Mouse (Mus musculus): Measurements from ENCODE around the gene Pxk.
"Not testable (repeated sequence)": the region's sequence is repeated elsewhere in the genome, so short reads cannot be mapped to it uniquely, and the experiment has no call there.

The Pxk gene

DNA sequence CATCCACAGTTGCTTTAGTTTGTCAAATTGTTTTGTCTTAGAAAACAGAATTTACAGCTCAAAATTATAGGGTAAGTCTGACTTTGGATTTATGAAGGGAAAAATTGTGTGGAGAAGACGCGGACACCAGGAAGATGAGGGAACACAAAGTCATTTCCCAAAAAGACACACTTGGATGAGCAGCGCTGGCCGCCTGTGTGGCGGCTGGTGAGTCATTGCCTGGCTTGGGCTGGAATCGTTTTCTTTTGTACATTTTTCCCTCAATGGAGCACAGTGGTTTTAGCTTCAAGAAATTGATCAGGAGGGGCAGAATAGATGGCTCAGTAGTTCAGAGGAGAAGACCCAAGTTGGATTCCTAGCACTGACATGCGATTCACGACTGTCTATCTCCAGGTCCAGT lies 3.9 kb downstream of the Pxk start:
- no peak for DNase-seq (ENCODE audit: low read depth, low spot score)

DNA sequence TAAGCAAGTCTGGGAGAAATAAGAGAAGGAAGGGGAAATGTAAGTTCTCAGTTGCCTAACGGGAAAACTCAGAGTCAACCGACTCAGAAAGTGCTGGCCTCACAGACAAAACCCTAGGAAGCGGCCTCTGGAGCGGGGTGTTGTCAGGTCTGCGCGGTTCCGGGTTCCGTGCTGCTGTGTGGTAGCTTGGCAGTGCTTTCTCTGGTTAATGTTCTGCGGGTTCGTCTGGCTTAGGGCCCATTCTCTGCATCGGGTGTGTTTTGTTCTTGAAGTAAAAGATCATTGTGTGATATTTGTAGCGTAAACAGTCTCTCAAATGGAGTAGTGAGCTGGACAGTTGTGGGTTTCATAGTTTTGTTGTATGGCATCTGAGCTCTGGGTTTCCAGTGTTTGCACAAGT lies 4.7 kb downstream of the Pxk start:
- DNase-seq (ENCODE audit: low read depth, low spot score), result no peak

DNA sequence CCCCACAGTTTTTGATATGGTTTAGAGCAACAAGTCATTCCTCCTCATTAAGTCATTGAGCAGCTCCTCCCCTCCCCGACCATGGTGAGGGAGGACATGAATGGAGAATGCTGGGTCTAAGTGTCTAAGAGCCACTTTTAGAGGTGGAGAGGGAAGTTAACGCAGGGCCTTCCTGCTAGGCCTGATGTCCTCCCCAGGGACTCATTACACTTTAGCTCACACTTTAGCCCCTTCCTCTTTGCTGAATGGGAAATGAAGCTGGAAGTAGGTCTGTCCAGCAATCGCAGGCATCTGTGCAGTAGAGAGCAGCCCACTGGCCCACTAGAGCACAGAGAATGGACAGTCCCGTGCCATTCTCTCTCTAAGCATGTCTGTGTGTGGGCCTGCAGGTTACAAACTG lies 10.0 kb downstream of the Pxk start:
- no peak for DNase-seq (ENCODE audit: low read depth, low spot score)

DNA sequence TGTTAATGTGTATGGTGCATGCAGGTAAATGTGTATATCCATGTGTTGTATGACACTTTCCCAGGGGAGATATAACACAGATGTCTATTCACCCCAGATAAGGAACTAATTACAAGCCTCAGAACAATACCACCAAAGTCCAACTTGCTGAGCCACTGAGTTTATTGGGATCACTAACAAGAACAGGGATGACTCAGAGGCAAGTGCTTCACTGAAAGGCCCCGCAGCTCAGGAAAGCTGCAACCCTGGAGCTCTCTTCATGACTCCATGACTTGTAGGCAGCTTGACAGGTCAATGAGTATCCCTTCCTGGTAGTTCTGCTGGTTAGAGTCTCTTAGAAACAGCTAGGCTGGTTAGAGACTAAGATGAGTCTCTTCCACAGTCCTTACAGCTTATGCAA lies 11.0 kb downstream of the Pxk start:
- DNase-seq (ENCODE audit: low read depth, low spot score), result no peak

DNA sequence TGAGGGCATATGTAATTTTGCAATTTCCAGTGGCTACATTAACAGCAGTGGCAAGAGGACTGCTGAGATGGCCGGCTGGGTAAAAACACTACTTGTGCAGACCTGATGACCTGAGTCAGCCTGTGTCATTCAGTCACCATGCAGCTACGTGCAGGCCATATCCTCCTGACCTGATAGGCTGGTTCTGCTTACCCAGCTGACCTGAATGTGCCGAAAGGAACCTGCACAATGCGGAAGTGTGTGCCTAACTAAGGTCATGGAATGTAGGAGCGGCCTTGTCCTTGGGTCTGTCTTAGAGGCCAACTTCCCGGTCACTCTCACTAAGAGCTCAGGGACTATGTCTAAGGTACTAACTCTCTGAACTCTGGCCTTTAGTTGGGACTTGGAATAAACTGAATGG lies 13.5 kb downstream of the Pxk start:
- DNase-seq (ENCODE audit: low read depth, low spot score), result no peak

DNA sequence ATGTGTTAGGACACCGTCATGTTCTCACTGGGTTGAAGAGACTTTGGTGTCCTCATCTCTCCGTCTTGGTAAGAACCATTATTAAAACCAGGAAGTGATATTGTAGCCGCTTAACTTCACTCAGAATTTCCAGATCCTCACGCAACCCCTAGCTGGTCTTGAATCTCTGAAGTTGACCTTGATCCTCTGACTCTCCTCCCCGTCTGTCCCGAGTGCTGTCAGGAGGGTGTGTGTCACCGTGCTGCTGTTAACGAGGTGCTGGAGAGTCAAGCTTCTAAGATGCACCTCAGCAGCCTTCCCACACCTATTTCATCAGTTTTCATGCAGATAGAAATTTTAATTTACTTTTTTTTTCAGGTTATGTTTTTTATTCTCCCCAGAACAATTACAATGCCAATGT lies 14.0 kb downstream of the Pxk start:
- no peak for DNase-seq (ENCODE audit: low read depth, low spot score)

DNA sequence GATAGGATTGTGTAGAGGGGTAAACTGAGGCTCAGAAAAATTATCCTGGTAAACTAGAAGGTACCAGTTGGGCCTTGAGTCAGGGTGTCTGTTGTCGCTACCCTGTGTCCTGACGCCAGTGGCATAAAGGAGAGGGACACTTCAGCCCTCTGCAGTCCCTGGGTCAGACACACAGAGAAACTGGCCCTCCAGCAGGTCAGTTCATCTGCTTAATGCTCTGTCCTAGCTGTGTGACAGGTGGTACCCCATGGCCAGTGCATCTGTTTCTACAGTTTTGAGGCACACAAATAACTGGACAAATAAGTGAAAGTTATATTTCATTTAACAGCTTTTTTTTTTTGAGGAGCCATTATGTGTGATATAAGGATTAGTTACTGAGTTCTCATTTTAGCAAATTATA lies 15.6 kb downstream of the Pxk start:
- no peak for DNase-seq (ENCODE audit: low read depth, low spot score)

DNA sequence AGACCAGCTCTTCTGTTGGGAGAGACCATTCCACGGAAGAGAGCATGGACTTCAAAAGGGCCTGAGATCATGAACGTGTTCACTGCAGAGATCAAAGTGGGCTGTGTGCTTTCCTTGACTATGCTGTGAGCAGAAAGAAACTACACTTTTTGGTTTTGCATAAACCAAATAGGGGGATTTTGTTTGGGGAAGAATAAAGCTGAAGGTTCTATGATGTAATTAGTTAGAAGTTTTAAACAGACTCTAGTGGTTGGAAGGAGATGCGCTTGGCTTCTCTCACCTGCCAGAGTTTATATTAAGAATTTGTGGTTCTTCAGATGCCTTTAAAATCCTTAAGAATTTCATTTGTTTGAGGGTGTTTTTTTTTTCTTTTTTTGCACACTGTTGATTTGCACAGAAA lies 16.3 kb downstream of the Pxk start:
- no peak for DNase-seq (ENCODE audit: low read depth, low spot score)

DNA sequence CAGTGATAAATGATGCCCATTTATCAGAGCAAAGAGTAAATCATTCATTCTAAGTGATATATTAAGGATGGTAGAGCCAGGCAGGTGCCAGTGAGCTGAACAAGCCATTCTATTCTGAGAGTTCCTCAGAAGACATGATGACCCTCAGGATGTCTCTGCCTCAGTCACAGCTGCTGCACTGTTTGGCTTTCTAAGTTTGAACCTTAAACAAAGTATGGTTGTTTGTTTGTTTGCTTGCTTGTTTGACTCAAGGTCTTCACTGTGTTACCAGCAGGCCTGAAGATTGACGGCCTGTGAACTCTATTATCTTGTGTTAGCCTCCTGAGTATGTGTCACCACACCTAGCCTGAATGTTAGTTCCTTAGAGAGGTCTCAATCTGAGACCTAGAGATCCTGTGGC lies 16.7 kb downstream of the Pxk start:
- DNase-seq (ENCODE audit: low read depth, low spot score), result no peak

DNA sequence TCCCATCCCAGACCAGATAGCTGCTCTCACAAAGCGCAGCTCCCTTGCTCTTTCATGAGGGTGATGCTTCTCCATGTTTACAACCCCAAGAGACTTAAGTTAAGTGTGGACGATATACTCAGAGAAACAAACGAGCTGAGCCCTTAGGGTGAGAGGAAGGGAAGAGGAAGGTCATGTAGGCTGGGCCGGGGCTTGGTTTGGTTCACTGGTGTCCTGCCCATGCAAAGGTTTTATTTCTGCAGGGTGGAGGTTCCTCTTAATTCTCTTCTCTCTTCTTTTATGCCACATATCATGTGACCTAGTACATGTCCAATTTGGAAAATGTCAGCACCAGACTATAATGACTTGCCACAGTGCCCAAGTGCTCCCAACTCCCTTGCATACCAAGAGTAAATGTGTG lies 17.8 kb downstream of the Pxk start:
- no peak for DNase-seq (ENCODE audit: low read depth, low spot score)

DNA sequence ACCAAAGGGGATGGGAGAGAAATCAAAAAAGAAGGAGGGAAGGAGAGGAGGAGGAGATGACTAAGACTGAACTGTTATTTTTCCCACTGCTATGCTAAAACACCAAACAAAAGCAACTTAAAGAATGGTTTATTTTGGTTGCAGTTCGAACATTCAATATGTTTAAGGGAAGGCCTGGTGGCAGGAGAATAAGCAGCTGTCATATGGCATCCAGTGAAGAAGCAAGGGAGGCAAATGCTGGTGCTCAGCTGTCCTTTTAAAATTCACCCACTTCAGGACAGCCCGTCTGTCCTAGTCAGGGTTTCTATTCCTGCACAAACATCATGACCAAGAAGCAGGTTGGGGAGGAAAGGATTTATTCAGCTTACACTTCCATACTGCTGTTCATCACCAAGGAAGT lies 19.4 kb downstream of the Pxk start:
- DNase-seq (ENCODE audit: low read depth, low spot score), result no peak

DNA sequence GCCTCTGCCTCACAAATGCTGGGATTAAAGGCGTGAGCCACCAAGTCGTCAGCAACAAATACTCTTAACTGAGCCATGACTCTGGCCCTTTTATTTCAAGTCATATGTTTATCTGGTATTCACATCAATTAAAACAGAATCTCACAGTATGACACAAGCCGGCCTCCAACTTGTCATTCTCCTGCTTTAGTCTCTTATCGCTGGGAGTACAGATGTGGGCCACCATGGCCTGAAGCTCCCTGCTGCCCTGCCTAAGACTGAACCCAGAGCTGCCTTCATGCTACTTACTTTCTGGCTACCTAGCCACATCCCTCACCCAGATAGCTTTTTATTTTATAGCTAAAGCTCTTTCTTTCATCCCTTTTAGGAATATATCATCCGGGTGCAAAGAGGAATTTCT lies 21.4 kb downstream of the Pxk start:
- DNase-seq (ENCODE audit: low read depth, low spot score), result no peak

DNA sequence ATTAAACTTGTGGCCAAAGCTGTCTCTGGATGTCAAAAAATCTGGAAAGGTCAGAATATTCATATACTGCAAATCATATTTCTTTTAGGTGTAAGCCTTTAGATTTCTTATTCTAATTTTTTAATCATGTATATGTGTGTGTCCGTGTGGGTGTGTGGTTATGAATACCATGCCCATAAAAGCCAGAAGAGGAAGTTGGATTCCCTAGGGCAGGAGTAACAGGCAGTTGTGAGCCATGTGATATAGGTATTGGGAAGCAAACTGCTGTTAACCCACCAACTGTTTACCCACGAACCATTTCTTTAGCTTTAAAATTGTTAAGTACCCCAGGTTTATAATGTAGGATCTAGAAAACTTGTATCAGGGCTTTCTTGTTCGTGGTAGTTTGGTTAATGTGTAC lies 21.9 kb downstream of the Pxk start:
- no peak for DNase-seq (ENCODE audit: low read depth, low spot score)

DNA sequence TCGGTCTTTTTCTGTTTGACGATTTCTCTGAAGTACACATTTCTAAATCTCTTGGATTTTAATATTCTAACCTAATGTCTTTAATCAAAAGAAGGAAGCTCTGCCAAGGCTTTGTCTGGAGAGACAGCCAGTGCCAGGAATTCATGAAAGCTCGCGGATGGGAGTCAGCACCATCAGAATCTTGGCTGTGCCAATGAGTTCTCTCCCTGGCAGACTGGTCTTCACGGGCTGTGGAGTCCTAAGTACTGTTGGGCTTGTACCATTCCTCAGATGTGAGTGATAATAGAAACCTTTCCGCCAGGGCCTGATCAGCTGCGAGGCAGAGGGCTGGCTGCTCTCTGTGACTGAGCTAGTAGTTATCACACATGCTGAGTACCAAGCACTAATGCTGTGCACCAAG lies 25.1 kb downstream of the Pxk start:
- DNase-seq (ENCODE audit: low read depth, low spot score), result no peak

DNA sequence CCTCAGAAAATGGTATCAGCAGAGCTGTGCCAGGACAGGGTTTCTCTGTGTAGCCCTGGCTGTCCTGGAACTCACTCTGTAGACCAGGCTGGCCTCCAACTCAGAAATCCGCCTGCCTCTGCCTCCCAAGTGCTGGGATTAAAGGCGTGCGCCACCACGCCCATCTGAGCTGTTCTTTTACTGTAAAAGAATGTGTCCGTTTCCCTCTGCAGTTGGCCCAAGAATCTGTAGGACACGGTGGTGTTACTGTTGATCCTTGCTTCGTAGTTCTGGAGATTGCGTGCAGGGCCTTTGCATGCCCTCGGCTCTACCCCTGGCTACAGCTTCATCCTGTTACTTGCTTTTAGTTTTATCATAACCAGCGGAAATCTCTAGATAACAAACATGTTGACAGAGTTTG lies 25.6 kb downstream of the Pxk start:
- DNase-seq (ENCODE audit: low read depth, low spot score), result not testable (repeated sequence)

DNA sequence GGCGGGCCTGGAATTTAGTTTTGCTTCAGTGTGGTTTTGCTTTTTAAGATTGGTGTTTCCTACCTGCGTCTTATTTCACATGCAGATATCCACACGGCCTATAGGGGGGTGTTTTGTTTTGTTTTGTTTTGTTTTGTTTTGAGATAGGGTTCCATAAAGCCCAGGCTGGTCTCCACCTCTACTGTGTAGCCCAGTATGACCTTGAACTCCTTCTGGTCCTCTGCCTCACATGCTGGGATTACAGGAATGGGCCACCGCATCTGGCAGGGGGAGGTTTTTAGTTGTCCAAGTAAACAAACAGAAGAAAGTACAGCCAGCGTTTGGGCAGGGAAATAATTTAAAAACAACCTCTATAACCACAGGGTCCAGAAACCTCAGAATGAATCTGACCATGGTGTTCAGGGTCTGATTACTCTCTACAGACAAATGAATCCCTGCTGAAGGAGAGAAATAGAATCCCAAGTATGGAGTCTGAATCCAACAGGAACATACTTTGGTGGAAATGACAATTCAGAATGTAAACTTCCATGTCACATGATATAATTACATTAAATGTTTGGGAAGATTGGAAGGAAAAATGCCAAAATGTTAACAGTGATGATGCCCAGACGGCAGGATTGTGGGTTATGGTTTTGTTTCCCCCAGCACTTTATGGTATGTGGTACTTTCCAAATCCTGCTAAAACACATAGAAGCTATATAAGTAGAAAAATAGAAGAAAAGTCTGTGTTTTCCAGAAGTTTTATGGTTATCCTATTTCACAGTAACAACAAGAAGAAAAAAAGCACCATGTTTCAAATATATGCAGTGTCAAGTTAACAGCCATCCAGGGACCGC lies 26.3 kb downstream of the Pxk start:
- DNase-seq (ENCODE audit: low read depth, low spot score), result no peak

DNA sequence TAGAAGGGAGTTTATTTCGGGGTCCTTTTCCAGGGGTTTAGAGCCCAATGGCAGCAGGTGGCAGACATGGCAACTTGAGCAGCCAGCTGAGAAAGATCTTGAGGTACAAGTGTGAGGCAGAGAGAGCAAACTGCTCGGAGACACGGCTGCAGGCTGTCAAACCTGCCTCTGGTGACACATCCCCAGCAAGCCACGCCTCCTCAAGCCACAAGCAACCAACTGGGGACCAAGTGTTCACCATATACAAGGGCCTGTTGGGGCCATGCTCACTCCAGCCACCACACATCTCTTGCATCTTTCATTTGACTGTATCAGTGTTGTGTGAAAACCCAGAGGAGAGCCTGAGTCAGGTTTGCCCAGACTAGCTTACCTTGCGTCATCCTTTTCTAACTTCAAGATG lies 30.0 kb downstream of the Pxk start:
- no peak for DNase-seq (ENCODE audit: low read depth, low spot score)

DNA sequence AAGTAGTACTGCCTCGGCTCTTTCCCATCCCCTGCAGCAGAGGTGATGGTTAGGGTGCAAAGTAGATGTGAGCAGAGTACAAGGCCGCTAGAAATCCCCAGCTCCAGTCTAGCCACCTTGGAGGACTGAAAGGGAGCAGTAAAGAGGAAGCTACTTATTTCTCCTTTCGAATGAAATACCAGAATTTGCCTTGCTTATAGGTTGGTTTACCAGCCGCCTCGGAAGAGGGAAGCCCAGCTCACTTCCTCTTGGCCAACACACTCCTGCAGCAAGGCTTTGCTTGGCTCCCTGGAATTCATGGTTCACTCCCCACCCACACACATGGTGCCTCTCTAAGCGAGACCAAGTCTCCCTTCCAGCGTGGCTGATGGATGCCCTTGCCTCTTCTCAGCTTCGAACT lies 34.8 kb downstream of the Pxk start:
- DNase-seq (ENCODE audit: low read depth, low spot score), result no peak

DNA sequence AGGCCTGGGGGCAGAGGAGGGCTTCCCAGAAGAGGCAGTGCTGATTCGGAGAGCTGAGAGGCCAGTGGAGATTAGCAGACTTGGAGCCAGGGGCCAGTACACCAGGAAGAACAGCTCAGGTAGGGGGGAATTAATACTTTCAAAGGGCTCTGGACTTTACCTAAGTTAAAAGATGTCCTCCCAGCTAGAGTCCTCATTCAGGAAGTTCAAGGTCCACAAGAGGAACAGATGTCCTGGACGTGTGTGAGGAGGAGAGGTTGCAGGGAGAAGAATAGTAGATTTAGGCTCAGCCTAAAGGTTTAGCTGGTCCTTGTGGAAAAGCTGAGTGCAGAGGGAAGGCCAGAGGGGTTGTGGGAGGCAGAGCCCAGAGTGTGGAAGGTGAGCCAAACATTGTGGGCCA lies 36.2 kb downstream of the Pxk start:
- DNase-seq (ENCODE audit: low read depth, low spot score), result no peak

DNA sequence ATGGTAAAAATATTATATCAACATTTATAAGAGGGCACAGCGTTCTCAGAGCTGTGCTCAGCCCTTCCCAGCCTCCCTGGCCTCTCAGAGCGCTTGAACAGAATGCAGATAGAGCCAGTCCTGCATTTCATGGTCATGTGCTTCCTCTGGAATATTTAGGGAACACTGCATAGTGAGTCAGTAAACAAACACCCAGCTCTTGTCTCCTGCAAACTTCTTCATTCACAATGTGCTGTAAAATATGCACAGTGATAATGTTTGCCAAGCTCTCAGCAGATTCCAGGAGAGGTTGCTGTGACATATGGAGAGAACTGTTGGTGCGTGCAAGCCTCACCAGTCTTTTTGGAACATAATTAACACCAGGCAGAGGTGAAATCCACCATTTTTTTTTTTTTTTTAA lies 37.1 kb downstream of the Pxk start:
- no peak for DNase-seq (ENCODE audit: low read depth, low spot score)

DNA sequence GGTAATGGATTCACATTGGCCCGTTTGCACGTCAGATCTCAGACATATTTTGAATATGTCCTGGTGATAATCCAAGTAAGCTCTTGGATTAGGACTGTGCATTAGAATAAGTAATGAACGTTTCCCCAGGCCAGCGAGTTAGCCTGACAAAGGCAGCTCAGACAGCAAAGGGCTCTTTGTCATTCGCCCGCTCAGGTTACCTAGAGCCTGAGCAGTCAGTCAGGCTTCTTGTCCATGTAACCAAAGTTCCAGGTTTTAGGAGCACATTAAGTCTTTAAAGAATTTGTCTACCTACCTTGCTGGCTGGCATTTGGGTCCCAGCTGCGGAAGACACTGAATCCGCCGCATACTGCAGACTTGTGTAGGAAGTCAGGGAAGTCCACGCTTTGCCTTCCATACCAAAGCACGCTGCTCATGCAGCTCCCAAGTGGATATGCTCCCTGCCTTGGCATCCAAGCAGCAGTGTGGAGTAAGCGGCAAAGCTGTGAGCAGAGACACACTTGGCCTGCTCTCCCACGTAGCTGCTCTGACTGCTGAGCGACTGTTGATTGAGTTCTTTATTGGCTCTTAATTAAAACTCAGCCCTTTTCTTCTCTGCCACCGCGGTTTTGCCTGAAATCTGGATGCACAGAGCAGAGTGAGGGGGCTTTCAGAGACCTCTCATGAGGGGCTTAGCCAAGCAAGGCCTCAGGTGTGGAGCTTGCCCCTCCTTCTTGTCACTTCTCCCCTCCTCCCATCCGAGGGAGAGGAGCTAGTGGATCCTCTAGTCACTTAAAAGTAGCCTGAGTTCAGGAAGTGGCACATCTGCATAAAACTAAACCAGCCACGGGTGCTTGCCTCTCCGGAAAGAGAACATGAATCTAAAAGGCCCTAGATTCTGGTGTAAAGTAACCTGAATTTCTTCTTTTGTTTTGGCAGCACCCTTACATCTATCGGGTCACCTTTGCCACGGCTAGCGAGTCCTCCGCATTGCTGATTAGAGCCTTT lies 42.0 kb downstream of the Pxk start:
- DNase-seq (ENCODE audit: low read depth, low spot score), result no peak

DNA sequence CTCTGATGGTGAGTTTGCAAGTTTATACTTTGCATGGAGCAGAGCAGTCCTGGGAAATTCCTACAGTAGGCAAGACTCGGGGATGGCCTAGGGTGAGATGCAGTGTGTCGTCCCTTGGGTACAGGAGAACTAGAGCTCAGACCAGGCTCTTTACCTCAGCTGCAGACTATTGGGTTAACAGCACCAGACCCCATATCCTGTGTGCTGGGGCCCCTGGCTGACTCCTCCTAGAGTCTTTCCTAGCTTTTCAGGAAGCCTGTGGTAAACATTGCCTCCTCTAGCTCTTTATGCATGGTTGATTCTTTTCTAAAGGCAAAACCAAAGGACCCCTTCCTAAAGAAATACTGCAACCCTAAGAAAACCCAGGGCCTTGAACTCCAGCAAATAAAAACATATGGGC lies 43.1 kb downstream of the Pxk start:
- DNase-seq (ENCODE audit: low read depth, low spot score), result no peak
